Mouse (Mus musculus): Measurements from ENCODE around the gene Arhgap8. TPM values are rescaled to one million over a fixed set of nuclear protein-coding genes. Genes with fewer than 3 reads are reported as not detected.
A peak's percentile ranks its signal among the peaks of the same experiment; 100 is the strongest.

Gene Arhgap8
- total RNA-seq, 2 experiments from 2014 or later = 0.64 TPM; not detected in 1

GRCm38 (mm10) chr15:84800132-84800531 is 80.3 kb downstream of the Arhgap8 start:
- peak; percentile 85 for TF ChIP-seq CTCF (conservative IDR thresholded peaks at IDR 0.05)
- peak in 1 of 2 experiments; percentile 46 for DNase-seq (ENCODE audit: low spot score in 2 of 2)
- H3K4me3 ChIP-seq = no peak overlapping the region

GRCm38 (mm10) chr15:84803685-84804084 is 83.8 kb downstream of the Arhgap8 start:
- peak; percentile 58 to 86 for DNase-seq (ENCODE audit: low spot score in 2 of 2)
- TF ChIP-seq CTCF (conservative IDR thresholded peaks at IDR 0.05) = peak; percentile 89
- H3K4me3 ChIP-seq = no peak overlapping the region

More at GRCm38 (mm10) chr15:84800132-84800531, 80.3 kb downstream of the Arhgap8 start:
- no peak overlapping the region for H3K27ac ChIP-seq

GRCm38 (mm10) chr15:84809275-84809952 is 89.6 kb downstream of the Arhgap8 start:
- TF ChIP-seq CTCF (conservative IDR thresholded peaks at IDR 0.05) = no peak
- no peak overlapping the region for H3K27ac ChIP-seq
- H3K4me3 ChIP-seq = no peak overlapping the region
- DNase-seq (ENCODE audit: low spot score in 2 of 2) = no peak

More at GRCm38 (mm10) chr15:84803685-84804084, 83.8 kb downstream of the Arhgap8 start:
- no peak overlapping the region for H3K27ac ChIP-seq

GRCm38 (mm10) chr15:84811126-84811525 is 91.3 kb downstream of the Arhgap8 start:
- no peak for TF ChIP-seq CTCF (conservative IDR thresholded peaks at IDR 0.05)
- Histone ChIP-seq H3K27ac (no peak overlapping the region), H3K4me3 (no peak overlapping the region)
- DNase-seq (ENCODE audit: low spot score in 2 of 2) = no peak

- no peak for TF ChIP-seq CTCF (conservative IDR thresholded peaks at IDR 0.05)
- peak; percentile 33 to 58 for DNase-seq (ENCODE audit: low spot score in 2 of 2)
- Histone ChIP-seq H3K27ac (peak overlapping the region; percentile 81), H3K4me3 (peak overlapping the region; percentile 9; the same call in 1 of the 2 replicates)
Observed at GRCm38 (mm10) chr15:84812831-84813357, 93.0 kb downstream of the Arhgap8 start.

- Histone ChIP-seq H3K27ac (peak overlapping the region; percentile 61; the same call in 1 of the 2 replicates), H3K4me3 (no peak overlapping the region)
- TF ChIP-seq CTCF (conservative IDR thresholded peaks at IDR 0.05) = no peak
- no peak for DNase-seq (ENCODE audit: low spot score in 2 of 2)
Observed at GRCm38 (mm10) chr15:84815171-84815570, 95.3 kb downstream of the Arhgap8 start.

GRCm38 (mm10) chr15:84817589-84817988 is 97.7 kb downstream of the Arhgap8 start:
- Histone ChIP-seq H3K4me3 (no peak overlapping the region), H3K27ac (no peak overlapping the region)
- DNase-seq (ENCODE audit: low spot score in 2 of 2) = no peak
- TF ChIP-seq CTCF (conservative IDR thresholded peaks at IDR 0.05) = no peak

- no peak overlapping the region for H3K4me3 ChIP-seq
- TF ChIP-seq CTCF (conservative IDR thresholded peaks at IDR 0.05) = no peak
- H3K27ac ChIP-seq = no peak overlapping the region
- peak in 1 of 2 experiments; percentile 30 for DNase-seq (ENCODE audit: low spot score in 2 of 2)
Observed at GRCm38 (mm10) chr15:84818284-84818683, 98.4 kb downstream of the Arhgap8 start.

GRCm38 (mm10) chr15:84820811-84821210 is 101.0 kb downstream of the Arhgap8 start:
- peak overlapping the region; percentile 79; the same call in 1 of the 2 replicates for H3K27ac ChIP-seq
- peak in 1 of 2 experiments; percentile 37 for DNase-seq (ENCODE audit: low spot score in 2 of 2)
- no peak for TF ChIP-seq CTCF (conservative IDR thresholded peaks at IDR 0.05)
- H3K4me3 ChIP-seq = no peak overlapping the region

Other genes with a start within 250 kb of the Arhgap8 start
- 10 to 100 TPM; 55.2 to 56.7 TPM for gene Rtl6, start 162.2 kb upstream of the Arhgap8 start, total RNA-seq (2021)
- gene Prr5, start 50.4 kb upstream of the Arhgap8 start, total RNA-seq (2021) = 10 to 100 TPM; 15.5 to 16.9 TPM
- gene Phf21b, start 136.0 kb downstream of the Arhgap8 start, total RNA-seq (2021) = 10 to 100 TPM in 1 of 2 experiments, 1 to 10 TPM in 1; 8.8 to 11.9 TPM
- gene Gm29666, start 200.0 kb downstream of the Arhgap8 start, total RNA-seq (2021) = 1 to 10 TPM; 1.4 to 1.7 TPM
- gene Nup50, start 203.4 kb downstream of the Arhgap8 start, total RNA-seq (2021) = 10 to 100 TPM; 32.0 to 33.3 TPM